Mouse (Mus musculus): Measurements from ENCODE around the gene Limch1.

Limch1 gene

DNA sequence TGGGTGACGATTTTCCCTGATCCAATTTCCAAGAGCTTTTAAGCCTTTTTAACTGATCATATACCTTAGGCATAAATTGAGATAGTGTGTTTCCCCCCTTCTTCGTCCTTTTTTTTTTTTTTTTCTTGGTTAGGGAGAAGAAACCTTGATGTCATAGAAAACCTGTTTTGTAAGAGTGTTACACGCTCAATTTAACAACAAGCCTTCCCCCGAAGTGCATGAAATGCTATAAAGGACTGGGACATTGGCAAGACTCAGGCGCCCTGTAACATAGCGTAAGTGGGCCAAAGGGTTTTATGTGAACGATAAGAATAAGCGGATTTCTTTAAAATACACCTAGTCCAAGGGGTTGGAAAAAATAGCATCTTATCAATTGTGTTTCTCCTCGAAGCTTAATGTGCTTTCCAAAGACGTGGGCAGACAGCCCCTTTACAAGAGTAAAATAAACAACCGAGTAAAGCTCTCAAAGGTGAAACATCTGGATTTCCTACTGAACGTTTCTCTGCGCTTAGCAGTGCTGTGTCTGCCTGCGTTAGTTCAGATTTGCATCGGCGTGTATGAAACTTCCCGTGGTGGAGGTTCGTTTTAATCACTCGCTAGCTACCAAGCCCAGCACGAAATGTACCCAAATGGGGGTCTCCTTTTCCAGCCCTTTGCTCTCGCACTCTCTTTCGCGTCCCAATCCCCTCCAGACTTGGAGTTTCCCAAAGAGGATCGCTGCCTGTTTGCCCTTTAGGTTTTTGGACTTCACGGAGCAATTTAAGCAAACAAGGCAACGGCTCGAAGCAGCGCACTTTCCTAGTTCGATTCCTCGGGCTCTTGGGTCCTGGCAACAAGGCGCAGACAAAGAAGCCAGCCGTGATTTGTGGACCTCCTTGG is 354.0 kb downstream of the Limch1 start:
- DNase-seq (ENCODE audit: low read depth, low spot score): no peak

DNA sequence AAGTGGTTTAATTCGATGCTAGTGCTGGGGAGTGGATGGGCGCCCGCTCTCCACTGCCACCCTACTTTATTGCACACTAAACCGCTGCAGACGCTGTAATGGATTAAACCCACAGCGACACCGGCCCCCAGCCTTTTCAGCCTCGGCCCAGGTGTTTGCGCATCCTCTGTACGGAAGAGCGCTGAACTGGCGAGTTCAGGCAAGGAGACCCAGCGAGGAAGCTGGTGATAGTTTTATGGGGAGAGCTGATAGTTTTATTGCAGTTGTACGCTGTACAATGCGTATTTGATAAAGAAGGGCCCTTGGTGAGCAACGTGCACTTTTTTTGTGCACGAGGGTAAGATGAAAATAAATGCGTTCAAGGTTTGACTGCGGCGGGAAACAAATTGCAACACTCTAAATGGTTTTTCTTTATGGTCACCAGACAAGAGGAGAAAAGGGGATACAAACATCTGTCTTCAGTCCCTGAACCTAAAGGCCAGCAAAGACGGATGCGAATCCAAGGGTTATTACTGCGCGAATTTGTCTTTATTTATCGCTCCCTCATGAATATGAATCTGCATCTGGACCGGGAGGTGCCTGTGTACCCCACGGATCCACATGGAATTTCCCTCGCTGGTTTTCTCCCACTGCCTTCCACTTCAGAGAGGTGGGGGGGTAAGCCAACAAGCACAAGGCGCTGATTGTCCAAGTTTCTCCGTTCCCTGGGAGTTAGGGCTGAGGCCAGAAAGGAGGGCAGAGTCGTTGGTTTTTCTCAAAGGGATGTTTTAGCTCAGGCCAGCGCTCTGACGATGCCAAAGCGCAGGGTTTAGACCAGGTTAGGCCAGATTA is 355.2 kb downstream of the Limch1 start:
- no peak for DNase-seq (ENCODE audit: low read depth, low spot score)

DNA sequence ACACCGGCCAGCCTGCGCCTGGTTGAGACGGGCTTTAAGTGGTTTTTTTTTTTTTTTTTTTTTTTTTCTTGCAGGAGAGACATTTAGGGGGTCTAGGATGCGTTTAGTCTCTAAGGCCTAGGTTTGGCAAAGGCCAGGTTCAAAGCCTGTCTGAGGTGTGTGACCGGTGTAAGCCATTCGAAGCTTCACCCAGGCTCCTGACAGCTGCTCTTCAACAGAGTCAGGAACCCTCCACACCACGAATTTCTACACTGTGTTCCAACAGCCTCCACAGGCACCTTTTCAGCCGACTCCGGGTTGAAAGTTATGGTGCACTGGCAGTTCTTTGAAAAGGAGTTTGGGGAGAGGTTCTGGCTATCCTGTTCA is 355.8 kb downstream of the Limch1 start:
- no peak for DNase-seq (ENCODE audit: low read depth, low spot score)

DNA sequence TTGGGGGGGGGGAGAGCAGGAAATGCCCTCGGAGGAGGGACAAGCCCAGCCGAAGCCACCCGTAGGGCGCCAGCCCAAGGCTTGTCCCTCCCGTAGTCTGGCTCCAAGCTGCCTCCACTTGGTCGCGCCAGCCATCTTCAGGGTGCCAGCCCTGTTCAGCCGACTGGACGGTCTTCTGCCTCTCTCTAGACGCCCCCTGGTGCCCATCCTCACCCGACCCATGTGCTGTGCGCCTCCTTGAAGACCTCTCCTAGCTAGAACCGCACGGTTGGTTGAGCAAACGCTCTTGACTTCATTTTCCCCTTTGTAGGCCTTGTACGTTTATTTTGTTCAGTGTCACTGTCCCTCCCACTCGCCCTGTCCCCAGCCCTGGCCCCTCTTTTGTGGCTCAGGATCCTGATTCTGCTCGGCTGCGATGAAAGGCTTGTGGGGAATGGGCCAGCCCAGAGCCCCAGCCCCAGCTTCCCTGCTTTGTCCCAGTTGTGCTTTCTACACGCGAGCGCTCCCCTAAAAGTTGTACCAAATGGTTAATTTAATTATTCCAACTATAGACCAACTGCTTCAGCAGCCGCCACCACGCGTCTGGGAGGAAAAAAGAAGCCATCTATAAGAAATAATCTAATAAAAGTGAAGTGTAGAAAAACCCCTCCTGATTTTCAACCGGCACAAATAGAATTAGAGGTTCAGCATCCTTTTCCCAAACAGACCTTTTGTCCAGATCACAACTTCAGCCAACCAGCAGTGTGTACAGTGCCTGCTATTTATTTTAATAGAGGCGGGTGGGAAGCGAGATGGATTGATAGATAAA is 356.4 kb downstream of the Limch1 start:
- no peak for DNase-seq (ENCODE audit: low read depth, low spot score)

DNA sequence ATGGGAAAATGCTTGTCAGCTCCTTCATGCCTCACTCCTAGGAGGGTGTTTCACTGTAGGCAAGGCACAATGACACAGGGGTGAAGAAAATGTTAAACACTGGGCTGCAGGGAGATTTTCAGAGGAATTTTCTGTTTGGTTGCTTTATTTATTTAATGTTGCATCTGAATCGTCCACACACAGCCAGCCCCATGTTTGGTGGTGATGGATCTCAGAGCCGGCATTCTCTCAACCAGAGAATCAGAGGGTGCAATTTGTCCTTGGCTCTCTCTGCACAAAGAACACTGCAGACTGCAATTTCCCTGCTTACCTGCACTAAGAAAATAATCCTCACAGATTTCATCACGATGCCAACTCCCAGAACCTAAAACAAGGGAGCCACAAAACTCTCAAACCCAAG is 357.4 kb downstream of the Limch1 start:
- DNase-seq (ENCODE audit: low read depth, low spot score): no peak

DNA sequence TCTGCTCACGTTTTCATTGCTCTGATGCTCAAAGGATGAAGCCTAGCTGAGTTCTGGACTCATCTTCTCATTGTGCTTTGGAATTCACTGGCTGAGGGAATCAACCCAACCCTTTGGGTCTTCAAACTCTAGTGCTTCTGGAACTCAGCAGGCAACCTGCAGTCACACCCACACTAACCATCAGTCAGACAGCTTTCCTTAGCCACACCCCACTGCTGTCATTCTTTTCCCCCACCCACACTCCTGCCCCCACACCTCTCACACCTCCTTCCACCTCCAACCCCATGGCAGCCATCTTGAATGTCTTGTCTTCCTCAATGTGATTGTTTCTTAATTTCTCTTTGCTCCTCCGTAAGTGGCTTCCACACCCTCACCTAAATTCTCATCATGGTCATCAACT is 360.6 kb downstream of the Limch1 start:
- DNase-seq (ENCODE audit: low read depth, low spot score): no peak
